Mouse (Mus musculus): ENCODE results near the gene Sdhaf2. TPM values are rescaled to one million over a fixed set of nuclear protein-coding genes. Genes with fewer than 3 reads are reported as not detected.

The Sdhaf2 gene
- total and polyA plus RNA-seq, 3 experiments: 68.5 to 74.6 TPM; not detected in 1

- H3K4me3 ChIP-seq (ENCODE audit: control insufficient read depth in 1 of 2, insufficient read depth in 1 of 2, low read depth in 2 of 2, low read length in 2 of 2): no peak overlapping the region
- no peaks in the 10 kb centered on the region for H3K27me3 ChIP-seq (ENCODE audit: control insufficient read depth in 1 of 2, insufficient read depth in 2 of 2, low read length in 2 of 2)
- no peak overlapping the region for H3K27ac ChIP-seq (ENCODE audit: control insufficient read depth, low read depth, low read length)
- no peak overlapping the region for H3K9ac ChIP-seq (ENCODE audit: control insufficient read depth, low read depth, low read length, poor library complexity, severe bottlenecking)
- no peak for TF ChIP-seq UBTF (IDR thresholded peaks at IDR 0.05; ENCODE audit: borderline replicate concordance, insufficient read depth, low read depth, low read length)
- no peak for TF ChIP-seq KAT2A (conservative IDR thresholded peaks at IDR 0.05; ENCODE audit: low read depth, low read length)
- TF ChIP-seq JUND (IDR thresholded peaks at IDR 0.05; ENCODE audit: low read depth, low read length): no peak
- TF ChIP-seq USF1 (IDR thresholded peaks at IDR 0.05; ENCODE audit: low read depth, low read length): no peak
- TF ChIP-seq TCF12 (IDR thresholded peaks at IDR 0.05; ENCODE audit: low read depth, low read length): no peak
- no peak for TF ChIP-seq MAFK (IDR thresholded peaks at IDR 0.05; ENCODE audit: borderline replicate concordance, low read depth, low read length)
- no peak for TF ChIP-seq SMC3 (IDR thresholded peaks at IDR 0.05; ENCODE audit: low read depth, low read length)
- TF ChIP-seq TBP (IDR thresholded peaks at IDR 0.05; ENCODE audit: low read depth, low read length): no peak
- no peak for TF ChIP-seq ZC3H11A (IDR thresholded peaks at IDR 0.05; ENCODE audit: low read depth, low read length)
- TF ChIP-seq EP300 (IDR thresholded peaks at IDR 0.05; ENCODE audit: low read depth in 1 of 2, low read length in 2 of 2): no peak
- TF ChIP-seq NRF1 (IDR thresholded peaks at IDR 0.05; ENCODE audit: insufficient read depth, low read depth, low read length, poor library complexity, severe bottlenecking): no peak
- no peak for TF ChIP-seq ELF1 (IDR thresholded peaks at IDR 0.05; ENCODE audit: low read depth, low read length)
- TF ChIP-seq MYB (IDR thresholded peaks at IDR 0.05; ENCODE audit: low read depth, low read length): no peak
- no peak for TF ChIP-seq ZNF384 (IDR thresholded peaks at IDR 0.05; ENCODE audit: low read depth, low read length)
- TF ChIP-seq MAZ (IDR thresholded peaks at IDR 0.05; ENCODE audit: low read depth, low read length): no peak
- no peak for TF ChIP-seq MEF2A (IDR thresholded peaks at IDR 0.05; ENCODE audit: extremely low read depth, insufficient replicate concordance, low read depth, low read length, poor library complexity, severe bottlenecking)
- no peak for TF ChIP-seq POLR2A (IDR thresholded peaks at IDR 0.05; ENCODE audit: control insufficient read depth in 1 of 2, insufficient read depth in 1 of 2, low read depth in 1 of 2, low read length in 2 of 2, poor library complexity in 1 of 2)
- H3K4me1 ChIP-seq (ENCODE audit: control insufficient read depth in 1 of 2, insufficient read depth in 2 of 2, low read length in 2 of 2): no peaks in the 10 kb centered on the region
- no peaks in the 10 kb centered on the region for H3K79me2 ChIP-seq (ENCODE audit: control insufficient read depth, insufficient read depth, low read length, poor library complexity)
- peaks cover 0 to 17% of the 10 kb centered on the region in 2 experiments; a peak in 2 of 4 replicates for H3K36me3 ChIP-seq (ENCODE audit: control insufficient read depth in 1 of 2, insufficient read depth in 2 of 2, low read length in 2 of 2)
- no peaks in the 10 kb centered on the region for H3K9me3 ChIP-seq (replicated peaks; ENCODE audit: insufficient read depth, low read length)
- no peak for DNase-seq (ENCODE audit: low read depth, low spot score)
These were observed 28.3 kb downstream of the Sdhaf2 start for GRCm38 (mm10) chr19:10497512-10498160.

- H3K4me1 ChIP-seq (ENCODE audit: control insufficient read depth in 1 of 2, insufficient read depth in 2 of 2, low read length in 2 of 2): no peaks in the 10 kb centered on the region
- no peak overlapping the region for H3K9ac ChIP-seq (ENCODE audit: control insufficient read depth, low read depth, low read length, poor library complexity, severe bottlenecking)
- no peaks in the 10 kb centered on the region for H3K9me3 ChIP-seq (replicated peaks; ENCODE audit: insufficient read depth, low read length)
- no peak for DNase-seq (ENCODE audit: low read depth, low spot score)
- no peak overlapping the region for H3K4me3 ChIP-seq (ENCODE audit: control insufficient read depth in 1 of 2, insufficient read depth in 1 of 2, low read depth in 2 of 2, low read length in 2 of 2)
- no peaks in the 10 kb centered on the region for H3K79me2 ChIP-seq (ENCODE audit: control insufficient read depth, insufficient read depth, low read length, poor library complexity)
- TF ChIP-seq ZNF384 (IDR thresholded peaks at IDR 0.05; ENCODE audit: low read depth, low read length) (no peak), MEF2A (IDR thresholded peaks at IDR 0.05; ENCODE audit: extremely low read depth, insufficient replicate concordance, low read depth, low read length, poor library complexity, severe bottlenecking) (no peak), KAT2A (conservative IDR thresholded peaks at IDR 0.05; ENCODE audit: low read depth, low read length) (no peak), NRF1 (IDR thresholded peaks at IDR 0.05; ENCODE audit: insufficient read depth, low read depth, low read length, poor library complexity, severe bottlenecking) (no peak), TCF12 (IDR thresholded peaks at IDR 0.05; ENCODE audit: low read depth, low read length) (no peak)
- H3K27me3 ChIP-seq (ENCODE audit: control insufficient read depth in 1 of 2, insufficient read depth in 2 of 2, low read length in 2 of 2): no peaks in the 10 kb centered on the region
- H3K27ac ChIP-seq (ENCODE audit: control insufficient read depth, low read depth, low read length): no peak overlapping the region
- H3K36me3 ChIP-seq (ENCODE audit: control insufficient read depth in 1 of 2, insufficient read depth in 2 of 2, low read length in 2 of 2): peaks cover 0 to 12% of the 10 kb centered on the region in 2 experiments; a peak in 2 of 4 replicates
These were observed 29.0 kb downstream of the Sdhaf2 start for GRCm38 (mm10) chr19:10496976-10497375.

All from MEL (cell line).